Mouse (Mus musculus) intestine, embryonic 15.5 days (tissue): ENCODE measurements at regions not wholly inside any gene's neighbourhood (a gene's known extent, or its start where the extent isn't known, plus 50 kb on each side); places are given as distances from the start of the nearest gene placed in this dataset.
"Not testable (repeated sequence)": the region's sequence is repeated elsewhere in the genome, so short reads cannot be mapped to it uniquely, and the experiment has no call there.

Experiments used
- ATAC-seq: fragments of 200-750 bp; cut with Nextera tagmentation; 2 replicates; pipeline ENCODE4 v1.8.0; 2017; ENCODE audit warnings: moderate TSS enrichment, moderate library complexity
- H3K27ac ChIP-seq: fragments of 300-500 bp; sonication (generic); 2 replicates; pipeline ENCODE4 v1.5.1; 2015; ENCODE audit warnings: mild to moderate bottlenecking, inconsistent platforms
- H3K27me3 ChIP-seq: fragments of 300-500 bp; sonication (generic); replicated peaks from 2 replicates; pipeline ENCODE4 v1.6.1; 2015; ENCODE audit warnings: inconsistent platforms
- H3K36me3 ChIP-seq: fragments of 300-500 bp; sonication (generic); 2 replicates; pipeline ENCODE4 v1.6.1; 2015; ENCODE audit warnings: inconsistent platforms
- H3K4me1 ChIP-seq: fragments of 300-500 bp; sonication (generic); replicated peaks from 2 replicates; pipeline ENCODE4 v1.6.1; 2015; ENCODE audit warnings: inconsistent platforms
- H3K4me2 ChIP-seq: fragments of 300-500 bp; sonication (generic); replicated peaks from 2 replicates; pipeline ENCODE4 v1.6.1; 2015; ENCODE audit warnings: mild to moderate bottlenecking, inconsistent platforms
- H3K4me3 ChIP-seq: fragments of 300-500 bp; sonication (generic); replicated peaks from 2 replicates; pipeline ENCODE4 v1.5.1; 2015; ENCODE audit warnings: inconsistent platforms
- H3K9ac ChIP-seq: fragments of 300-500 bp; sonication (generic); 2 replicates; pipeline ENCODE4 v1.6.1; 2015; ENCODE audit warnings: inconsistent platforms
- H3K9me3 ChIP-seq: fragments of 300-500 bp; sonication (generic); 2 replicates; pipeline ENCODE4 v1.6.1; 2016; ENCODE audit warnings: inconsistent platforms
- WGBS: fragments of 180-500 bp; shearing (Covaris S2); methylation state at CpG from one replicate; pipeline ENCODE4 v1.1.7; 2015; 5-methylcytosine and 5-hydroxymethylcytosine counted together

- not testable (repeated sequence) for H3K4me1 ChIP-seq, H3K36me3 ChIP-seq, H3K4me3 ChIP-seq, H3K4me2 ChIP-seq, H3K9ac ChIP-seq, H3K27ac ChIP-seq, H3K9me3 ChIP-seq, H3K27me3 ChIP-seq
- ATAC-seq = peak; percentile 93
Measured at GRCm38 (mm10) chr8:5859650-5860049, 754.5 kb upstream of the Slc10a2 start.

GRCm38 (mm10) chr8:5857336-5857735, 752.2 kb upstream of the Slc10a2 start:
- H3K4me1 ChIP-seq, H3K4me2 ChIP-seq, H3K27ac ChIP-seq, H3K27me3 ChIP-seq, H3K9me3 ChIP-seq, H3K9ac ChIP-seq, H3K36me3 ChIP-seq, ATAC-seq, H3K4me3 ChIP-seq: not testable (repeated sequence)
- WGBS = 43% methylated on average over 4 of the region's 4 CpGs
